Mouse (Mus musculus): Measurements from ENCODE around the gene Ctnnd2.

DNA sequence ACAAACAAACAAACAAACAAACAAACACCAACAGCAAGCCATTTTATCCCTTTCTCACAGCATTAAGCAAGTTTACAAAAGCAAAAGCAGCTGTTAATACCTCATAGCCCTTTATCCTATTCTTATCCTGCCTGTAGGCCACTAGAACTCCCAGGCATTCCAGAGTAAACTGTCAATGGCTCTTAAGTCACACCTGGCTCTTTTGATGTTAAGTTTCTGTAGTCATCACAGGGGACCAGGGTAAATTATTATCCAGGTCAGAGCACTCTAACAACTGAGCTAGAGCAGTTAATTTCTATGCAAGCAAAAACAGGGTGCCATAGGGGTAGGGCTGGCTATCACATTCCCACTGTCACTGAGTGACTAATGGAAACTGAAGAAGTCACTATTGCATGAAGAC, 214.1 kb downstream of the Ctnnd2 start:
- TF ChIP-seq CTCF (IDR thresholded peaks at IDR 0.05; ENCODE audit: borderline replicate concordance, control insufficient read depth, extremely low read depth, insufficient read depth, low read length, poor library complexity) = no peak
- TF ChIP-seq POLR2A (IDR thresholded peaks at IDR 0.05; ENCODE audit: control insufficient read depth, extremely low read depth, insufficient read depth, low read length, poor library complexity) = no peak
